Mouse (Mus musculus): ENCODE measurements around the gene Dhh. TPM values are rescaled to one million over a fixed set of nuclear protein-coding genes. Genes with fewer than 3 reads are reported as not detected.

Gene Dhh
- polyA plus RNA-seq, 1 experiment from 2014 or later = 0.62 TPM

DNA sequence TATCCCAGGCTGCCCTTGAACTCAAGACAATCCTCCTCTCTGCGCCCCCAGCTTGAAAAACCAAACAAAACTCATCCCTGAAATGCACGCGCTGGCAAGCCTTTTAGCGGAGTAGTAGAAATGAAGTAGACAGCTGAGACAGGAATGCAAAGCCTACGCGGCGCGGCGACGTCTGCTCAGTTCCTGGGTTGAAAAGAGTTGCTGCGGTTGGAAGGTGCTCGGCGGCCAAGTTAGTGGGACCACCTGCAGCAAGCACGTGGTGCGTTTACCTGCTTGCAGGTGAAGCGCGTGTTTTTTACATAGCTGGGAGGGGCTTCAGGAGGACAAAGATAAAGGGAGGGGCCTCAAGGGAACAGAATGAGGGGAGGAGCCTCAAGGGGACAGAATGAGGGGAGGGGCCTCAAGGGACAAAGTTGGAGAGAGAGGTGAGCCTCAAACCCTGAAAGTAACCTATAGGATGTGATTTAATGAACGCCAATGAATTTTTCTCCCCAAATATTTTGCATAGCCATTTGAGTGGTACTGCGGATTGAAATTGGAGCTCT is 7.1 kb downstream of the Dhh start:
- WGBS = 9% methylated on average over 19 of the region's 19 CpGs
- H3K4me1 ChIP-seq (replicated peaks; ENCODE audit: control insufficient read depth, insufficient read depth, low read length) = peaks cover 14% of the 10 kb centered on the region
- peak overlapping the region; percentile 38 for H3K4me2 ChIP-seq (ENCODE audit: low read length)
- no peak overlapping the region for H3K27ac ChIP-seq (ENCODE audit: low read depth)
- DNase-seq (ENCODE audit: low spot score) = no peak
- no peaks in the 10 kb centered on the region for H3K36me3 ChIP-seq (ENCODE audit: control insufficient read depth, insufficient read depth, low read length)
- H3K4me3 ChIP-seq (ENCODE audit: low read depth, low read length) = peak overlapping the region; percentile 13; the same call in 1 of the 2 replicates
- no peak; the same call in 1 of the 2 replicates for ATAC-seq (replicated peaks; ENCODE audit: low FRiP score, low TSS enrichment, low read depth)
- no peak overlapping the region for H3K9ac ChIP-seq (ENCODE audit: low read length)
- no peaks in the 10 kb centered on the region for H3K9me3 ChIP-seq (ENCODE audit: control insufficient read depth, low read length)
- peaks cover 52% of the 10 kb centered on the region for H3K27me3 ChIP-seq (replicated peaks; ENCODE audit: control insufficient read depth, insufficient read depth, low read length)

- Histone ChIP-seq H3K4me3 (ENCODE audit: low read depth, low read length) (no peak overlapping the region), H3K27ac (ENCODE audit: low read depth) (no peak overlapping the region), H3K36me3 (ENCODE audit: control insufficient read depth, insufficient read depth, low read length) (no peaks in the 10 kb centered on the region), H3K27me3 (replicated peaks; ENCODE audit: control insufficient read depth, insufficient read depth, low read length) (peaks cover 15% of the 10 kb centered on the region), H3K9me3 (ENCODE audit: control insufficient read depth, low read length) (no peaks in the 10 kb centered on the region), H3K4me2 (ENCODE audit: low read length) (no peak overlapping the region), H3K4me1 (replicated peaks; ENCODE audit: control insufficient read depth, insufficient read depth, low read length) (no peaks in the 10 kb centered on the region), H3K9ac (ENCODE audit: low read length) (no peak overlapping the region)
- ATAC-seq (replicated peaks; ENCODE audit: low FRiP score, low TSS enrichment, low read depth) (no peak), DNase-seq (ENCODE audit: low spot score) (no peak)
- 76% methylated on average over 7 of the region's 7 CpGs for WGBS
Observed at GRCm38 (mm10) chr15:98887526-98887925, 10.8 kb downstream of the Dhh start.

DNA sequence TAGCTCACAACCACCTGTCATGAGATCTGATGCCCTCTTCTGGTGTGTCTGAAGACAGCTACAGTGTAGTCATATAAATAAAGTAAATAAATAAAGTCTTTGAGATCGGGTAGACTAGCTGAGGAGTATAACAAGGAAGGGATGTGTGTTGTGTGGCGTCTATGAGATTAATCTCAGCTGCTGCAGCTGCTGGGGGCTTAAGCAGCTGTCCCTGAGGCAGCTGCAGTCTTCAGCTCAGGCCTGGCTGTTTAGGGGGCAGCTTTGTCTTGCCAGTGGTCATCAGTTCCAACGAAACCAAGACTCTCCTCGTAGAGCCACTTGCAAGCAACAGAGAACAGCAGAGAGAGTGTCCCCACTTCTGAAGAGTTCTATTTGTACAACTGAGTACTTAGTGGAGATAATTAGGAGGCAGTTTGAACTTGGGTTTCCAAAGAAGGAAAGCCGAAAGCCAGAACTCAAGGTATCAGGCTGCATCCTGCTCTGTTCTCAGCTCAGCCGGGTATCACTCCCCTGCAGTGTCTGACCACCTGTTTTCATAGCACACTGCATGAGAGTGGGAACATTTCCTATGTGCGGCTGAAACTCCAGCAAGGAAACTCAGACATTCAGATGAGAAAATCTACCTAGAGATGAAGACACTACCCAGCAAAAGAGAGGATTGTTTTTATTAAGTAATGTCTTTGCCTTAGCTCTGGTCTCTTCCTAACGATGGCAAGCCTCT is 11.5 kb downstream of the Dhh start:
- DNase-seq (ENCODE audit: low spot score) (no peak), ATAC-seq (replicated peaks; ENCODE audit: low FRiP score, low TSS enrichment, low read depth) (no peak)
- Histone ChIP-seq H3K4me2 (ENCODE audit: low read length) (no peak overlapping the region), H3K4me1 (replicated peaks; ENCODE audit: control insufficient read depth, insufficient read depth, low read length) (no peaks in the 10 kb centered on the region), H3K9me3 (ENCODE audit: control insufficient read depth, low read length) (no peaks in the 10 kb centered on the region), H3K4me3 (ENCODE audit: low read depth, low read length) (no peak overlapping the region), H3K27me3 (replicated peaks; ENCODE audit: control insufficient read depth, insufficient read depth, low read length) (peaks cover 10% of the 10 kb centered on the region), H3K27ac (ENCODE audit: low read depth) (no peak overlapping the region), H3K36me3 (ENCODE audit: control insufficient read depth, insufficient read depth, low read length) (no peaks in the 10 kb centered on the region), H3K9ac (ENCODE audit: low read length) (no peak overlapping the region)
- 57% methylated on average over 8 of the region's 8 CpGs for WGBS

DNA sequence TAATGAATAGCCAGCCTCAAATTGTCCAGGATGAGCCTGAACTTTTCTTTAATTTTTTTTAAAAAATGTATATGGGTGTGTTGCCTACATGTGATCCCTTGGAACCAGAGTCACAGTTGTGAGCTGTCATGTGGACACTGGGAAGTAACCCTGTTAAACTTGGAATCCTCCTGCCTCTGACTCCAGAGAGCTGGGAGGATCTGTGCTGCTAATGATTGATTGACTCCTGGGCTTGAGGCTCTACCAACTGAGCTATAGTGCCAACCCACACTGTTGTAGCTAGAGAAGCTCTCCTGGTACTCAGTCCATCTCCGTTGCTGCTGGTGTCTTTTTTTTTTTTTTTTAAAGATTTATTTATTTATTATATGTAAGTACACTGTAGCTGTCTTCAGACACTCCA is 14.2 kb downstream of the Dhh start:
- DNase-seq (ENCODE audit: low spot score) = no peak
- Histone ChIP-seq H3K9me3 (ENCODE audit: control insufficient read depth, low read length) (no peaks in the 10 kb centered on the region), H3K36me3 (ENCODE audit: control insufficient read depth, insufficient read depth, low read length) (no peaks in the 10 kb centered on the region), H3K27me3 (replicated peaks; ENCODE audit: control insufficient read depth, insufficient read depth, low read length) (no peaks in the 10 kb centered on the region), H3K9ac (ENCODE audit: low read length) (no peak overlapping the region), H3K4me3 (ENCODE audit: low read depth, low read length) (no peak overlapping the region), H3K4me1 (replicated peaks; ENCODE audit: control insufficient read depth, insufficient read depth, low read length) (peaks cover 6% of the 10 kb centered on the region), H3K4me2 (ENCODE audit: low read length) (no peak overlapping the region), H3K27ac (ENCODE audit: low read depth) (no peak overlapping the region)
- 71% methylated on average over 1 of the region's 1 CpGs for WGBS
- ATAC-seq (replicated peaks; ENCODE audit: low FRiP score, low TSS enrichment, low read depth) = no peak

GRCm38 (mm10) chr15:98883661-98884060 is 14.7 kb downstream of the Dhh start:
- peaks cover 6% of the 10 kb centered on the region for H3K4me1 ChIP-seq (replicated peaks; ENCODE audit: control insufficient read depth, insufficient read depth, low read length)
- no peak overlapping the region for H3K9ac ChIP-seq (ENCODE audit: low read length)
- ATAC-seq (replicated peaks; ENCODE audit: low FRiP score, low TSS enrichment, low read depth) = no peak
- H3K27ac ChIP-seq (ENCODE audit: low read depth) = no peak overlapping the region
- H3K9me3 ChIP-seq (ENCODE audit: control insufficient read depth, low read length) = no peaks in the 10 kb centered on the region
- no peak overlapping the region for H3K4me2 ChIP-seq (ENCODE audit: low read length)
- H3K27me3 ChIP-seq (replicated peaks; ENCODE audit: control insufficient read depth, insufficient read depth, low read length) = no peaks in the 10 kb centered on the region
- no peak overlapping the region for H3K4me3 ChIP-seq (ENCODE audit: low read depth, low read length)
- no peak for DNase-seq (ENCODE audit: low spot score)
- H3K36me3 ChIP-seq (ENCODE audit: control insufficient read depth, insufficient read depth, low read length) = no peaks in the 10 kb centered on the region

DNA sequence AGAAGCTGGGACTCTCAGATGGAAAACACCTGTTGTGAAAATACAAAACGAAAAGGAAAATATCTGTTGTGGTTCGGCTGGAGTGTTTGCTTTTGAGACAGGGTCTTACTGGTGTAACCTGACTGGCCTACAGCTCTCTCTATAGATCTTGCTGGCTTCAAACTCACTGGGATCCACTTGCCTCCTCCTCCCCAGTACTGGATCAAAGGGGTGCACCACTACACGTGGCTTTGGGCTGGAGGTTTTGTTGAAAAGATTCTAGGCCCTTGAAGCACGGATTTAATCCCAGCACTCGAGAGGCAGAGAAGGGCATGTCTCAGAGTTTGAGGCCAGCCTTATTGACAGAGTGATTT is 16.7 kb downstream of the Dhh start:
- Histone ChIP-seq H3K9me3 (ENCODE audit: control insufficient read depth, low read length) (no peaks in the 10 kb centered on the region), H3K4me2 (ENCODE audit: low read length) (peak overlapping the region; percentile 97), H3K27ac (ENCODE audit: low read depth) (peak overlapping the region; percentile 52; the same call in 1 of the 2 replicates), H3K4me1 (replicated peaks; ENCODE audit: control insufficient read depth, insufficient read depth, low read length) (peaks cover 6% of the 10 kb centered on the region), H3K27me3 (replicated peaks; ENCODE audit: control insufficient read depth, insufficient read depth, low read length) (no peaks in the 10 kb centered on the region), H3K36me3 (ENCODE audit: control insufficient read depth, insufficient read depth, low read length) (peaks cover 4% of the 10 kb centered on the region; the same call in 1 of the 2 replicates), H3K9ac (ENCODE audit: low read length) (peak overlapping the region; percentile 53; the same call in 1 of the 2 replicates), H3K4me3 (ENCODE audit: low read depth, low read length) (peak overlapping the region; percentile 74)
- WGBS = 16% methylated on average over 5 of the region's 5 CpGs
- ATAC-seq (replicated peaks; ENCODE audit: low FRiP score, low TSS enrichment, low read depth) (peak; percentile 32; the same call in 1 of the 2 replicates), DNase-seq (ENCODE audit: low spot score) (no peak)

- H3K4me1 ChIP-seq (replicated peaks; ENCODE audit: control insufficient read depth, insufficient read depth, low read length) = peaks cover 6% of the 10 kb centered on the region
- under 1% methylated on average over 47 of the region's 48 CpGs for WGBS
- ATAC-seq (replicated peaks; ENCODE audit: low FRiP score, low TSS enrichment, low read depth) = peak; percentile 96
- H3K9me3 ChIP-seq (ENCODE audit: control insufficient read depth, low read length) = no peaks in the 10 kb centered on the region
- peaks cover 4% of the 10 kb centered on the region; the same call in 1 of the 2 replicates for H3K36me3 ChIP-seq (ENCODE audit: control insufficient read depth, insufficient read depth, low read length)
- H3K9ac ChIP-seq (ENCODE audit: low read length) = peak overlapping the region; percentile 53
- no peaks in the 10 kb centered on the region for H3K27me3 ChIP-seq (replicated peaks; ENCODE audit: control insufficient read depth, insufficient read depth, low read length)
- H3K4me2 ChIP-seq (ENCODE audit: low read length) = peak overlapping the region; percentile 97
- peak overlapping the region; percentile 74 for H3K4me3 ChIP-seq (ENCODE audit: low read depth, low read length)
- H3K27ac ChIP-seq (ENCODE audit: low read depth) = peak overlapping the region; percentile 71
- peak; percentile 93 for DNase-seq (ENCODE audit: low spot score)
Observed at GRCm38 (mm10) chr15:98880978-98881655, 17.2 kb downstream of the Dhh start.

GRCm38 (mm10) chr15:98877331-98877730 is 21.0 kb downstream of the Dhh start:
- Histone ChIP-seq H3K9ac (ENCODE audit: low read length) (no peak overlapping the region), H3K27ac (ENCODE audit: low read depth) (no peak overlapping the region), H3K9me3 (ENCODE audit: control insufficient read depth, low read length) (no peaks in the 10 kb centered on the region), H3K36me3 (ENCODE audit: control insufficient read depth, insufficient read depth, low read length) (peaks cover 4% of the 10 kb centered on the region; the same call in 1 of the 2 replicates), H3K4me2 (ENCODE audit: low read length) (no peak overlapping the region), H3K27me3 (replicated peaks; ENCODE audit: control insufficient read depth, insufficient read depth, low read length) (no peaks in the 10 kb centered on the region), H3K4me3 (ENCODE audit: low read depth, low read length) (no peak overlapping the region), H3K4me1 (replicated peaks; ENCODE audit: control insufficient read depth, insufficient read depth, low read length) (peaks cover 6% of the 10 kb centered on the region)
- WGBS = 13% methylated on average over 3 of the region's 3 CpGs
- no peak for ATAC-seq (replicated peaks; ENCODE audit: low FRiP score, low TSS enrichment, low read depth)
- DNase-seq (ENCODE audit: low spot score) = peak; percentile 72
